Mouse (Mus musculus): ENCODE data around the gene Rad54l2. TPM values are rescaled to one million over a fixed set of nuclear protein-coding genes. Genes with fewer than 3 reads are reported as not detected.

The Rad54l2 gene
- polyA plus RNA-seq, 1 experiment from 2014 or later = 9.6 TPM

DNA sequence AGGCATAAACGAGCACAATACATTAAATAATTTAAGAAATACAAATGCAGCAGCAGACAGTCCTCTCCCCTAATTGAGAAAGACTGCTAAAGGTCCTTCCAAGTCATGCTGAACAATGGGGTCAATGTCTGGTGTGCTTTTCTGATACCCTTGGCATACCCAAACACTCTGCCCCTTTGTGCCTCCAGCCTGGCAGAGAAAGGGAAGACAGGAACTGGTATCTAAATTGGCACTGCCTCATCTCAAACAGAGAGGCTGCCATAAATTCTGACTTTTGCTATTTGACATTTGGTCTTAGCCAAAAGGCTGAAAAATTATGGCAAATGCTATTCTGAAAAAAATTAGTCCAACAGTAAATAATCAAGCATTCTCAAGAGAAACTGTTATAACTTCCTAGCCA lies 49.9 kb downstream of the Rad54l2 start:
- ATAC-seq (ENCODE audit: low FRiP score, low read depth) = no peak
- no peak overlapping the region for H3K4me2 ChIP-seq (replicated peaks)
- 85% methylated on average over 1 of the region's 1 CpGs for WGBS
- H3K4me1 ChIP-seq = no peaks in the 10 kb centered on the region
- no peaks in the 10 kb centered on the region for H3K36me3 ChIP-seq
- H3K27ac ChIP-seq = no peak overlapping the region
- H3K9ac ChIP-seq = no peak overlapping the region
- no peak overlapping the region for H3K4me3 ChIP-seq
- no peaks in the 10 kb centered on the region for H3K27me3 ChIP-seq (replicated peaks)
- H3K9me3 ChIP-seq = no peaks in the 10 kb centered on the region

GRCm38 (mm10) chr9:106738199-106738985 lies 50.6 kb downstream of the Rad54l2 start:
- Histone ChIP-seq H3K36me3 (no peaks in the 10 kb centered on the region), H3K4me3 (no peak overlapping the region), H3K4me2 (replicated peaks) (no peak overlapping the region), H3K4me1 (no peaks in the 10 kb centered on the region), H3K27me3 (replicated peaks) (no peaks in the 10 kb centered on the region), H3K9me3 (no peaks in the 10 kb centered on the region), H3K9ac (no peak overlapping the region), H3K27ac (no peak overlapping the region)
- no peak for ATAC-seq (ENCODE audit: low FRiP score, low read depth)
- 96% methylated on average over 2 of the region's 2 CpGs for WGBS

GRCm38 (mm10) chr9:106733690-106734089 lies 55.3 kb downstream of the Rad54l2 start:
- no peak overlapping the region for H3K9ac ChIP-seq
- WGBS = 88% methylated on average over 2 of the region's 2 CpGs
- H3K4me3 ChIP-seq = no peak overlapping the region
- no peaks in the 10 kb centered on the region for H3K9me3 ChIP-seq
- H3K36me3 ChIP-seq = no peaks in the 10 kb centered on the region
- no peak for ATAC-seq (ENCODE audit: low FRiP score, low read depth)
- H3K4me2 ChIP-seq (replicated peaks) = no peak overlapping the region
- H3K27ac ChIP-seq = no peak overlapping the region
- H3K27me3 ChIP-seq (replicated peaks) = no peaks in the 10 kb centered on the region
- no peaks in the 10 kb centered on the region for H3K4me1 ChIP-seq

- no peaks in the 10 kb centered on the region for H3K27me3 ChIP-seq (replicated peaks)
- H3K27ac ChIP-seq = no peak overlapping the region
- 88% methylated on average over 2 of the region's 2 CpGs for WGBS
- no peak overlapping the region for H3K4me3 ChIP-seq
- H3K9me3 ChIP-seq = no peaks in the 10 kb centered on the region
- ATAC-seq (ENCODE audit: low FRiP score, low read depth) = no peak
- H3K9ac ChIP-seq = no peak overlapping the region
- no peaks in the 10 kb centered on the region for H3K36me3 ChIP-seq
- no peaks in the 10 kb centered on the region for H3K4me1 ChIP-seq
- H3K4me2 ChIP-seq (replicated peaks) = no peak overlapping the region
Observed at GRCm38 (mm10) chr9:106729416-106729815, 59.6 kb downstream of the Rad54l2 start.

GRCm38 (mm10) chr9:106726891-106727290 lies 62.1 kb downstream of the Rad54l2 start:
- H3K4me2 ChIP-seq (replicated peaks) = no peak overlapping the region
- H3K27ac ChIP-seq = no peak overlapping the region
- H3K4me3 ChIP-seq = no peak overlapping the region
- no peak overlapping the region for H3K9ac ChIP-seq
- WGBS = 82% methylated on average over 1 of the region's 1 CpGs
- no peaks in the 10 kb centered on the region for H3K27me3 ChIP-seq (replicated peaks)
- 0 out of 2 replicates have a peak, but pooled peaks cover 5% of the 10 kb centered on the region for H3K36me3 ChIP-seq
- no peaks in the 10 kb centered on the region for H3K9me3 ChIP-seq
- ATAC-seq (ENCODE audit: low FRiP score, low read depth) = no peak
- no peaks in the 10 kb centered on the region for H3K4me1 ChIP-seq

DNA sequence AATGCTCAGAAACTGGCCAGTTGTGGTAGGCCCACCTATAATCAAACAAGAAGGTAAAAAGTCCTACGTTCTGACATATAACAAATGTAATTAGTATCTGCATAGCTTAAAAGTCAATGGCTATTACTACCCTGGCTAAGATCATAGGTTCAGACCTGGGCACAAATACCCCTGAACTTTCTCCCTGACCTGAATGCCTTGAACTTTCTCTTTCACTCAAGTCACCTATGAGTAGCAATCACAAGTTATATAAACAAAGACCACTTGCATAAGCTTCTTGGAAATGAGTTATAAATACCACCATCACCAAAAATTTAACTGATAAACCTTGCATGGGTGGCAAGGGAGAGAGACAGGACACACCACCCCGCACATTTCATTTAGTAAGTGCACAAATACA lies 63.6 kb downstream of the Rad54l2 start:
- no peaks in the 10 kb centered on the region for H3K4me1 ChIP-seq
- H3K9ac ChIP-seq = no peak overlapping the region
- no peak overlapping the region for H3K4me2 ChIP-seq (replicated peaks)
- no peak overlapping the region for H3K4me3 ChIP-seq
- ATAC-seq (ENCODE audit: low FRiP score, low read depth) = no peak
- no peak overlapping the region for H3K27ac ChIP-seq
- H3K36me3 ChIP-seq = peaks cover 11% of the 10 kb centered on the region
- H3K27me3 ChIP-seq (replicated peaks) = no peaks in the 10 kb centered on the region
- WGBS = 95% methylated on average over 2 of the region's 2 CpGs
- H3K9me3 ChIP-seq = no peaks in the 10 kb centered on the region

- H3K4me1 ChIP-seq = no peaks in the 10 kb centered on the region
- no peaks in the 10 kb centered on the region for H3K27me3 ChIP-seq (replicated peaks)
- H3K36me3 ChIP-seq = peaks cover 17% of the 10 kb centered on the region
- ATAC-seq (ENCODE audit: low FRiP score, low read depth) = no peak
- no peak overlapping the region for H3K4me3 ChIP-seq
- no peak overlapping the region for H3K9ac ChIP-seq
- H3K9me3 ChIP-seq = no peaks in the 10 kb centered on the region
- no peak overlapping the region for H3K4me2 ChIP-seq (replicated peaks)
- H3K27ac ChIP-seq = no peak overlapping the region
- WGBS = 95% methylated on average over 1 of the region's 1 CpGs
Observed at GRCm38 (mm10) chr9:106724864-106725263, 64.1 kb downstream of the Rad54l2 start.

GRCm38 (mm10) chr9:106716729-106717128 lies 72.3 kb downstream of the Rad54l2 start:
- peaks cover 86% of the 10 kb centered on the region for H3K36me3 ChIP-seq
- 98% methylated on average over 4 of the region's 4 CpGs for WGBS
- no peak for ATAC-seq (ENCODE audit: low FRiP score, low read depth)
- no peaks in the 10 kb centered on the region for H3K9me3 ChIP-seq
- H3K4me1 ChIP-seq = no peaks in the 10 kb centered on the region
- H3K27me3 ChIP-seq (replicated peaks) = no peaks in the 10 kb centered on the region
- no peak overlapping the region for H3K27ac ChIP-seq
- no peak overlapping the region for H3K9ac ChIP-seq
- no peak overlapping the region for H3K4me3 ChIP-seq
- no peak overlapping the region for H3K4me2 ChIP-seq (replicated peaks)

DNA sequence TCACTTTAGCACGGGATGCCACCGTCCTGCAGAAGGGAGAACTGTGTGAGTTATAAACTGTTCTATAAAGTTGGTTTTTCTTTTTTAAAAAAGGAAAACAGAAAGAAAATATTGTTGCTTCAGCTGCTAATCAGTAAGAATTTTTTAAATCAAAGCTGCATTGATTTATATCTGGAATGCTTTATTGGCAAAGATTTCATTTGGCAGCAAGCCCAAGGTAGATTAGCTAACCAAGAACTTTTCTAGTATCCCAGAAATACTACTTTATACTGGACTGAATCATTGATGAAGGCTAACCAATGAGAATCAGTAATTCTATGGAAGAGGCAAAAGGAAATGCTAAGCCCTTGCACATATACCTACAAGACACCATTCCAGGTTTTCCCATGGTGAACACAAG lies 72.8 kb downstream of the Rad54l2 start:
- no peak for ATAC-seq (ENCODE audit: low FRiP score, low read depth)
- no peak overlapping the region for H3K4me3 ChIP-seq
- no peak overlapping the region for H3K27ac ChIP-seq
- H3K36me3 ChIP-seq = peaks cover 87% of the 10 kb centered on the region
- H3K9ac ChIP-seq = no peak overlapping the region
- WGBS = 97% methylated on average over 2 of the region's 2 CpGs
- H3K27me3 ChIP-seq (replicated peaks) = no peaks in the 10 kb centered on the region
- no peak overlapping the region for H3K4me2 ChIP-seq (replicated peaks)
- H3K4me1 ChIP-seq = no peaks in the 10 kb centered on the region
- no peaks in the 10 kb centered on the region for H3K9me3 ChIP-seq

- H3K4me1 ChIP-seq = no peaks in the 10 kb centered on the region
- WGBS = 95% methylated on average over 2 of the region's 2 CpGs
- H3K9me3 ChIP-seq = no peaks in the 10 kb centered on the region
- ATAC-seq (ENCODE audit: low FRiP score, low read depth) = no peak
- no peak overlapping the region for H3K4me3 ChIP-seq
- H3K27me3 ChIP-seq (replicated peaks) = no peaks in the 10 kb centered on the region
- H3K9ac ChIP-seq = no peak overlapping the region
- no peak overlapping the region for H3K4me2 ChIP-seq (replicated peaks)
- H3K36me3 ChIP-seq = peaks cover 84% of the 10 kb centered on the region
- no peak overlapping the region for H3K27ac ChIP-seq
Observed at GRCm38 (mm10) chr9:106712470-106712869, 76.5 kb downstream of the Rad54l2 start.

- Histone ChIP-seq H3K4me3 (no peak overlapping the region), H3K9ac (no peak overlapping the region), H3K27ac (no peak overlapping the region), H3K27me3 (replicated peaks) (no peaks in the 10 kb centered on the region), H3K4me1 (no peaks in the 10 kb centered on the region), H3K36me3 (peaks cover 30% of the 10 kb centered on the region), H3K9me3 (no peaks in the 10 kb centered on the region), H3K4me2 (replicated peaks) (no peak overlapping the region)
- ATAC-seq (ENCODE audit: low FRiP score, low read depth) = no peak
- WGBS = 90% methylated on average over 11 of the region's 11 CpGs
Observed at GRCm38 (mm10) chr9:106692973-106693481, 96.0 kb downstream of the Rad54l2 start.

DNA sequence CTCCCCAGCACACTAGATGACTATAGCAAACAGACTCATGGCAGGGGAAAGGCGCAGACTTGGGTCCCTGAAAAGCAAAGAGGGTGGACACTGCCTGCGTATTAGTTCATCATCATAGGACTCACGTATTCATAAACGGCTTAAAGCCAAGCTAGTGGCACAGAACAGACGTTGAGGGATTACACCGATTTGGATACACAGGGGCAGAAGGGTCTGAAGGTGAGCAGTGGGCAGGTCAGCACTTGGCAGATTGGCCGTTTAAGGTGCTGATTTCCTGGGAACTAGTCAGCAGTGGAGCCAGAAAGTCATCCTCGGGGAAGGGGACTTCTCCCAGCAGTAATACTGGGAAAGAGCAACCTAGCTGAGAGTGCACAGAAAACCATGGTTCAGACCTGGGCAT lies 100.2 kb downstream of the Rad54l2 start:
- Histone ChIP-seq H3K4me2 (replicated peaks) (no peak overlapping the region), H3K9ac (no peak overlapping the region), H3K27me3 (replicated peaks) (no peaks in the 10 kb centered on the region), H3K9me3 (no peaks in the 10 kb centered on the region), H3K4me3 (no peak overlapping the region), H3K36me3 (peaks cover 13% of the 10 kb centered on the region), H3K27ac (no peak overlapping the region), H3K4me1 (peaks cover 24% of the 10 kb centered on the region)
- WGBS = 85% methylated on average over 8 of the region's 8 CpGs
- no peak for ATAC-seq (ENCODE audit: low FRiP score, low read depth)

Data from neural tube, embryonic 12.5 days (tissue).